Mouse (Mus musculus) frontal cortex, postnatal 36 days (tissue): Measurements from ENCODE around the gene Ptprd.
A peak's percentile ranks its signal among the peaks of the same experiment; 100 is the strongest.
"Not testable (repeated sequence)": the region's sequence is repeated elsewhere in the genome, so short reads cannot be mapped to it uniquely, and the experiment has no call there.

ENCODE experiments used
- DNase-seq, 2 experiments: peaks; one replicate each; pipeline ENCODE4 v3.0.0; 2022; ENCODE audit warnings: low spot score in 2 of 2

Ptprd gene

GRCm38 (mm10) chr4:77961711-77962110, 250.1 kb downstream of the Ptprd start:
- no peak for DNase-seq

GRCm38 (mm10) chr4:77889489-77889888, 322.3 kb downstream of the Ptprd start:
- DNase-seq = no peak

DNA sequence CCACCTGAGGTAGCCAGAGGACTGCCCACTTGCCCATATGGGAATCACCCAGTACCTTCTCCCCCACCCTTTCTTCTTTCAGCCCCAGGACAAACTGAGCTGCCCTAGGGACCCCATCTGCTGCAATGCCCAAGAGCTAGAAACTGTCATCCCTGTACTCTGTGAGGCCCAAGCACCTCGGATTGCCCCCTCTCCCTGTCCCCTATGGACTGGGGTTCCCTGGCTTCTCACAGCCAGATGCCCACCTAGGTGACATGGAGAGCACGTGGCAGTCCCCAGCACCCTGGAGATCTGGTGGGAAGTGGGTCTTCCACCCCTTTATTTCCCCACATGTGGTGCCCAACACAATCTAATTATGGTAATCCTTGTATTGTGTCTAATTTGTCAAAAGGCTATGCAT, 331.5 kb downstream of the Ptprd start:
- no peak for DNase-seq

DNA sequence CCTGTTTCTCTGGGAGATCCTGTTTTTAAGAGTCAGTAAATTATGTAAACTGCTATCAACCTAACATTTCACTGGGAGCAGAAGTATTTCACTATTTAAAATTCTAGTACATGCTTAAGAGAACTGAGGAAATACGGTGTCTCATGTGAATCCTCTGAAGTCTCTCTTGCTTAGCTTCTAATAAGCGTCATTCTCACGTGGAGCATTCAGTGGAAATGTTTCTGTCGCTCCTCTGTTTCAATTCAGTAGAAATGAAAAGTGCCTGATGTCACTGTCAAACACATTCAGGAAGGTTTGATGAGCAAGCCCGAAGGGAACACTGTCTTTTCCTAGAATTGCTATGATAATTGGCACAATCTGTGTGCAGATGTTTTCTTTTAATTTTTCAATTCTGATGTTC, 350.5 kb downstream of the Ptprd start:
- DNase-seq = no peak

DNA sequence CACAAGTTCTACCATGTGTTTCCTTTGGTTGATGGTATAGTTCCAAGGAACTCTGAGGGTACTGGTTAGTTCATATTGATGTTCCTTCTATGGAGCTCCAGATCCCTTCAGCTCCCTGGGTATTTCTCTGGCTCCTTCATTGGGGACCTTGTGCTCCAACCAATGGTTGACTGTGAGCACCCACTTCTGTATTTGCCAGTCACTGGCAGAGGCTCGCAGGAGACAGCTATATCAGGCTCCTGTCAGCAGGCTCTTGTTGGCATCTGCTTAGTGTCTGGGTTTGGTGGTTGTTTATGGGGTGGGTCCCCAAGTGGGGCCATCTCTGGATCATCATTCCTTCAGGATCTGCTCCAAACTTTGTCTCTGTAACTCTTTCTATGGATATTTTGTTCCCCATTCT, 414.4 kb downstream of the Ptprd start:
- DNase-seq = not testable (repeated sequence)

DNA sequence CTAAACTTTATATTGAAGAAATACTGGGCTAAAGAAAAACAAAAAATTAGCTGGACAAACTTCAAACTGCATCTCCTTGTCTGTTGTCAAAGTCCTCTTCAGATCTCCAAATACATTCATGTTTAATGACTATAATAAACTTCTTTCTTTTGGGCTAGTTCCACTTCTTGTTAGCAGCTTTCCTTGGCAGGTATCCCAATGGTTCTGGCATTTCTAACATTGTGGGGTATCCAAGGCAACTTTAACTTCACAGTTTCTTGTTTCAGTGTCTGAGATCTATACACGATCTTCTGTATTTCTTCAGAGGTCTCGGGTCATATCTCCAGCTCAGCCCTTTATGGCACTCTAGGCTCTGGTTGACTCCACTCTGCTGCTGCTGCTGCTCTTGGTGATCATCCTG, 434.5 kb downstream of the Ptprd start:
- peak in 1 of 2 experiments; percentile 36 for DNase-seq

- DNase-seq = no peak
Observed at GRCm38 (mm10) chr4:77763790-77764189, 448.0 kb downstream of the Ptprd start.

DNA sequence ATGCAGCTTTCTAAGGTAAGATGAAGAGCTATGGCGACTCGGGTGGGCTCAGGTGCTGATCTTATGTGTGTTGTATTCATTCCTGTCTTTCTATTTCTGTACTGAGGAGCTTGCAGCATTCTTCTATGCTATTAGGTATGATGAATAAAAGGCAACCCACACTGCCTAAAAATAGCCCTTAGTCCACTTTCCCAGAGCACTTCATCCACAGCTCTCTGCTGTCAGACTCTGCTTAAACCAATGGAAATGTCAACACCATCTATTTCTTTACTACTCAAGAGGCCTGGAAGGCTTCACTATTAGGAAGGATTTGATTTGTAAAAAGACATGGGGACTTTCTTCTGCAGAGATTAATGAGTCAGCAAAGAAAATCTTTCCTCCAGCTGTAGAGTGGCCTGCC, 468.4 kb downstream of the Ptprd start:
- DNase-seq = no peak

DNA sequence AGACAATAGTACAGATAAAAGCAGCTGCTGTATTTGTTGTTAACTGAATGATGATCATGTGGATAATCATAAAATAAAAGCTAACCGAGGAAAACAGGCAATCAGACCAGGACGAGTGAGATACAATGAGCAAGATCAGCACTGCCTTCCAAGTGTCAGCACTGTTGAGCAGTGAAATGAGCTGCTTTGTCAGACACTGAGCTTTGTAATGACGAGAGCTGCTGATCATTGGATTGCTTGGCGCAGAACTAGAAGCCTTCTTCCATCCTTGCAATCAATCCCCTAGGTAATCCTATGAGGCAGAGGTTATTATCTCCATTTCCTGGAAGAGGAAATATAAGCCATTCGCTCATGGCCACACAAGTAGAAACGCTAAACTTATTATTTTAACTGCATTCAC, 489.9 kb downstream of the Ptprd start:
- DNase-seq = no peak

DNA sequence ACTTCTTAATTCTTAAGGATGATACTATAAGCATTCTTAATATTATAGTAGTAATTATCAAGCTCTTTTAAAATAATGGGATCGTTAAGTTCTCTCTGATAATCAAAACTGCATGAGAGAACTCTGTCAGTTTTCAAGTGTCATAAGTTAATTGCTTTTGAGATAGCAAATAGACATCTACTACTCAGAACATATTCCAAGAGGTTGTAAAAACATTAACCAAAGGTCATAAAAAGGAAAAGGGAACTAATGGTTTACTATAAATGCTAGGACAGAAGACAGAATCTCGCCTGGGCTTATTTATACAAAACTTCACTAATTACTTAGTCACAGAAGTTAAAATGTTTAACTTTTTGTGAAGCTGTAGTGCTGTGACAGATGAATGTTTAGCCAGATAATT, 494.0 kb downstream of the Ptprd start:
- no peak for DNase-seq

DNA sequence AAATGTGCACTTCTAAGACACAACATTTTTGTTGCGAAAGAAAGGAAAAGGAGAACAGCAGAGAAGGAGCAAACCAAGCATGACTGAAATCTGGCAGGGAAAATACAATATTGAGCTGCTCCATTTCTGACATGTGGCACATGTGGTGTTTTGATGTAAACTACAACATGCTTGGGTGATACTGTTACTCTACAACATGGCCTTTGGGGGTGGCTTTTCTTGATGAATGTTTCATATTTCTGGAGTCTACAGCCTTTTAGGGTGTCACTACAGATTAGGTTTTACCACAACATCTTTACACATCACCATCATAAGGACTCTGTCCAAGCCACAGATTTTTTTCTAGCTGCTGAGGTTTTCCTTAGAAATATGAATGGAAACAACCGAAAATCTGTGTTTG, 501.5 kb downstream of the Ptprd start:
- DNase-seq = no peak

- no peak for DNase-seq
Observed at GRCm38 (mm10) chr4:77698294-77698693, 513.5 kb downstream of the Ptprd start.

DNA sequence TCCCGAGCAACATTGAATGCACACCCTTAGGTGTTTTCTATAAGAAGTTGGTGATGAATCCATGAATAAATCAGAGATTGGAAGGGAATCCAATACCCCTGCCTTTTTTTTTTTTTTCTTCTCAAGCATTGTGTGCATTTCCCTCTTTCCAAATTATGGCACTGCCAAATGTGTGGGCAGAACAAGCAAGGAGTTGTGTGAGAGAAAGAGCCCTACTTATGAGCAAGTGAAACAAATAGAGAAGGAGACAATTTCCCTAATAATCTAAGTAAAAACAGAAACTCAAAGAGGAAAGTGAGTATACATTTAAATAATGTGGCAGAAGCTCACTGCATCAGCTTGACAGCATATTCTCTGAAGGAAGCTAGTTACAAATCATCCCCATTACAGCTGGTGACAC, 536.0 kb downstream of the Ptprd start:
- no peak for DNase-seq

DNA sequence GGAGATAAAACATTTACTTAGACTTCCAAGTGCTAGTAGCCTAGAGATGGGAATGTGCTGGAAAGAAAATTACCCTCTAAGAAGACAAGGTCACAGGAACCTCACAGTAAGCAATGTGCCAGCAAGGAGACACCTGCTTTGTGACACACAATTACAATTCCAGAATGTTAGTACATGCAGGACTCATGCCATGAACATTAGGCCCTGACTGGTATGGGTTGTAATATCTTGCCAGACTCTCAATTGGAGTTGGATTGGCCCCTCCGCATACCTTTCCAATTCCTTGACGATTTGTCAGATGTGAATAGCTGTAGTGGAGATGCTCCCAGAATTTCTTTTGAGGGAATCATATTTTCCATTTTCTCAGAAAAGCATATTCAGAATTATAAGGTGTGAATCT, 547.0 kb downstream of the Ptprd start:
- DNase-seq = no peak

- DNase-seq = no peak
Observed at GRCm38 (mm10) chr4:77662309-77662708, 549.5 kb downstream of the Ptprd start.

GRCm38 (mm10) chr4:77655669-77656068, 556.1 kb downstream of the Ptprd start:
- no peak for DNase-seq

DNA sequence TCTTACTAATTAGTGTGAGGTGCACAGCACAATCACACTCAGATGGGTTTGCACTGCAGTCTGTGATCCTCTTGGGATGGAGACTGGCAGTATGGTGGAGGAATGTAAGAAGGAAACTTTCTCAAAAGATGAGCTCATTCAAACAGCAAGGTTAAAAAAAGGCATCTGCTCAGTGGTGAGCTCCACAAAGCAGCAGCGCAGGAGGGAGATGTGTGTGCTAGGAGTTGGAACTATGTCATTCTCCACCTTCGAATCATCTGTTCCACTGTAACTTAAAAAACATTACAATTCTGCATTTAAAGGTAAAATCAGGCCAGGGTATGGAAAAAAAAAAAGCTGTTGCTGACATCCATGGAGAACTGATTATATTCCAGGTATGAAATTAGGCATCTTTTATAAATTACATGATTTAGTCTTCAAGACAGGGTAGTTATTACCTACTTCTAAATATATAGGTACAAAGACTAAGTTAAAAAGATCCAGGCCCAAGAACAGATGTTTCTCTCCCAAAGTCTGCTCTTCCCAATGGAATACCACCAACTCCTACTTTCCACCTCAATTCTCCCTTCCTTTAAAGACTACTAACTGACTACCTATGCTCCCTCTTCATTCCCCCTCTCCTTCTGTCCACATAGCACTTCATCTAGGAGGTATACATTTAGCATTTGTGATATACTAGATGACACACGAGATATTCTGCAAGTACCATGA, 562.0 kb downstream of the Ptprd start:
- peak in 1 of 2 experiments; percentile 71 for DNase-seq

GRCm38 (mm10) chr4:77648911-77649310, 562.9 kb downstream of the Ptprd start:
- DNase-seq = peak in 1 of 2 experiments; percentile 43

GRCm38 (mm10) chr4:77647451-77648137, 564.2 kb downstream of the Ptprd start:
- peak; percentile 58 to 79 for DNase-seq

- peak in 1 of 2 experiments; percentile 59 for DNase-seq
Observed at GRCm38 (mm10) chr4:77644435-77644834, 567.3 kb downstream of the Ptprd start.

DNA sequence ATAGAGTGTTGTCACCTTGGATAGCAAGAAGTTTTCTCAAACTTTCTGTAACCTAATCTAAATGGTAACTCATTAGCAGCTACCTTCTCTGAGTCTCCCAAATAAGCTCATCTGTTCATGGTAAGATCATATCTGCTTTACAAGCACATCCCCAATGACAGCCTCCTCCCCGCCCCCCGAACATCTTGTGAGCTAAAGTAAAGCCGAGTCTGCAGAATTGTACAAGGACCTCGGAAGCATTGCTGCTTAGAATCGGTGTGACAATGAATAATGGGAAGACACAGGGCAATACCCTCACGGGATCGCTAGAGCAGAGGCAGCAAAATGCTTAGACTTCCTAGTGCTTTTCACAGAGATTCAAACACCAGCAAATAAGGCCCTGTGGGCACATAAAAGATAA, 571.7 kb downstream of the Ptprd start:
- DNase-seq = peak in 1 of 2 experiments; percentile 56

- DNase-seq = no peak
Observed at GRCm38 (mm10) chr4:77613129-77613528, 598.6 kb downstream of the Ptprd start.

GRCm38 (mm10) chr4:77586624-77587023, 625.1 kb downstream of the Ptprd start:
- DNase-seq = peak in 1 of 2 experiments; percentile 30
